Mouse (Mus musculus): Measurements from ENCODE around the gene Mrps18c. TPM values are rescaled to one million over a fixed set of nuclear protein-coding genes. Genes with fewer than 3 reads are reported as not detected.

Mrps18c gene
- polyA plus RNA-seq, 1 experiment = 128 TPM

DNA sequence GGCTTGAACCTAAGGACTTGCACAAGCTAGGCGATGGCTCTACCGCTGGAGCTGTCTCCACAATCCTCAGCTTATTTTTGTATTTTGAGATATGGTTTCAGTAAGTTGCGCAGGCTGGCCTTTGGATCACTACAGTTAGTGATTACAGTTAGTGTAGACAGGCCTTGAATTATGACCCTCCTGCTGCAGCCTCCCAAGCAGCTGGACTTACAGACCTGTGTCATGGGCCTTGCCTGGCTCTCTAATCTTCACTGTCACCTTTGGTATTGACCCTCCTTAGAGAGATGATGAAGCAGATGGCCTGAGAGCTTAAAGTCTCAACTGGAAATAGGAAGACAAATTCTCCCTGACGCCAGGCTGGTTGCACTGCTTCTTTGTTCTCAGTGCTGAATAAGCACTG is 55.5 kb downstream of the Mrps18c start:
- Histone ChIP-seq H3K4me3 (replicated peaks; ENCODE audit: control insufficient read depth, low read depth, low read length) (no peak overlapping the region), H3K4me1 (ENCODE audit: control insufficient read depth, insufficient read depth, low read length) (peaks cover 4% of the 10 kb centered on the region; the same call in 1 of the 2 replicates), H3K27ac (ENCODE audit: control insufficient read depth, insufficient read depth, low read depth, low read length, poor library complexity) (no peak overlapping the region)
- WGBS = 75% methylated on average over 4 of the region's 4 CpGs
- no peak for TF ChIP-seq CTCF (IDR thresholded peaks at IDR 0.05; ENCODE audit: control insufficient read depth, insufficient read depth, low read length)
- TF ChIP-seq POLR2A (IDR thresholded peaks at IDR 0.05; ENCODE audit: borderline replicate concordance, control insufficient read depth, low read depth, low read length) = no peak

Other genes with a start within 250 kb of the Mrps18c start
- 49.3 and 141 TPM in 2 replicates for gene Plac8, start 226.4 kb upstream of the Mrps18c start, polyA plus RNA-seq (2011; ENCODE audit: insufficient read depth, insufficient read length, low replicate concordance, missing spikeins)
- gene Coq2, start 123.5 kb upstream of the Mrps18c start, polyA plus RNA-seq (2011; ENCODE audit: insufficient read depth, insufficient read length, low replicate concordance, missing spikeins) = 18.8 and 23.8 TPM in 2 replicates
- 4.5 and 10.4 TPM in 2 replicates for gene Hpse, start 78.9 kb upstream of the Mrps18c start, polyA plus RNA-seq (2011; ENCODE audit: insufficient read depth, insufficient read length, low replicate concordance, missing spikeins)
- gene Helq, start within 50 bp of the Mrps18c start, polyA plus RNA-seq (2011; ENCODE audit: insufficient read depth, insufficient read length, low replicate concordance, missing spikeins) = 21.8 and 50.7 TPM in 2 replicates
- 6.3 and 9.9 TPM in 2 replicates for gene Abraxas1, start 22.3 kb downstream of the Mrps18c start, polyA plus RNA-seq (2011; ENCODE audit: insufficient read depth, insufficient read length, low replicate concordance, missing spikeins)
- 2.7 and 4.0 TPM in 2 replicates for gene Gpat3, start 47.1 kb downstream of the Mrps18c start, polyA plus RNA-seq (2011; ENCODE audit: insufficient read depth, insufficient read length, low replicate concordance, missing spikeins)